Mouse (Mus musculus): ENCODE data around the gene Peak1.
"Not testable (repeated sequence)": the region's sequence is repeated elsewhere in the genome, so short reads cannot be mapped to it uniquely, and the experiment has no call there.

The Peak1 gene

GRCm38 (mm10) chr9:56417948-56418737, at the start of gene Peak1, which contains the start of gene Hmg20a:
Gene Peak1, minus strand, starts transcription at chr9:56418067.
Gene Hmg20a, plus strand, starts transcription at chr9:56418609.
- DNase-seq (ENCODE audit: low spot score), result peak; percentile 99

- no peak for DNase-seq (ENCODE audit: low spot score)
These were observed 48.4 kb upstream of the Peak1 start for GRCm38 (mm10) chr9:56466251-56466650.

GRCm38 (mm10) chr9:56464863-56465654, 47.2 kb upstream of the Peak1 start:
- peak; percentile 26 for DNase-seq (ENCODE audit: low spot score)

- DNase-seq (ENCODE audit: low spot score), result no peak
These were observed 46.0 kb upstream of the Peak1 start for GRCm38 (mm10) chr9:56463686-56464515.

GRCm38 (mm10) chr9:56463046-56463445, 45.2 kb upstream of the Peak1 start:
- DNase-seq (ENCODE audit: low spot score), result no peak

GRCm38 (mm10) chr9:56462606-56463005, 44.7 kb upstream of the Peak1 start:
- no peak for DNase-seq (ENCODE audit: low spot score)

GRCm38 (mm10) chr9:56460987-56461386, 43.1 kb upstream of the Peak1 start:
- no peak for DNase-seq (ENCODE audit: low spot score)

GRCm38 (mm10) chr9:56456426-56456825, 38.6 kb upstream of the Peak1 start:
- no peak for DNase-seq (ENCODE audit: low spot score)

GRCm38 (mm10) chr9:56453038-56453815, 35.4 kb upstream of the Peak1 start:
- DNase-seq (ENCODE audit: low spot score), result no peak

- no peak for DNase-seq (ENCODE audit: low spot score)
These were observed 33.7 kb upstream of the Peak1 start for GRCm38 (mm10) chr9:56451570-56451969.

GRCm38 (mm10) chr9:56439699-56440098, 21.8 kb upstream of the Peak1 start:
- DNase-seq (ENCODE audit: low spot score), result no peak

- not testable (repeated sequence) for DNase-seq (ENCODE audit: low spot score)
These were observed 19.5 kb upstream of the Peak1 start for GRCm38 (mm10) chr9:56437300-56437892.

GRCm38 (mm10) chr9:56435821-56436526, 18.1 kb upstream of the Peak1 start:
- DNase-seq (ENCODE audit: low spot score), result no peak

- no peak for DNase-seq (ENCODE audit: low spot score)
These were observed 7.0 kb upstream of the Peak1 start for GRCm38 (mm10) chr9:56424861-56425260.

- DNase-seq (ENCODE audit: low spot score), result no peak
These were observed 4.1 kb upstream of the Peak1 start for GRCm38 (mm10) chr9:56421991-56422390.

GRCm38 (mm10) chr9:56420892-56421601, 3.2 kb upstream of the Peak1 start:
- no peak for DNase-seq (ENCODE audit: low spot score)

GRCm38 (mm10) chr9:56420236-56420635, 2.4 kb upstream of the Peak1 start:
- DNase-seq (ENCODE audit: low spot score), result no peak

GRCm38 (mm10) chr9:56418738-56419239, 922 bp upstream of the Peak1 start:
- DNase-seq (ENCODE audit: low spot score), result peak; percentile 40

- peak; percentile 82 for DNase-seq (ENCODE audit: low spot score)
These were observed 386 bp downstream of the Peak1 start for GRCm38 (mm10) chr9:56417415-56417947.
